Mouse (Mus musculus): ENCODE measurements around the gene Kcnf1. TPM values are rescaled to one million over a fixed set of nuclear protein-coding genes. Genes with fewer than 3 reads are reported as not detected.

Kcnf1 gene
- polyA plus RNA-seq, 1 experiment from 2014 or later = 0.13 TPM

Other genes starting within 250 kb of the Kcnf1 start
- 4.0 and 8.0 TPM in 2 replicates for gene Pqlc3, start 176.5 kb downstream of the Kcnf1 start, polyA plus RNA-seq (2015; fragmentation: Nextera tagmentation; extraction: Ambion mirVana)
- gene 2410004P03Rik, start 165.2 kb downstream of the Kcnf1 start, polyA plus RNA-seq (2015; fragmentation: Nextera tagmentation; extraction: Ambion mirVana) = 0.33 and 0.49 TPM in 2 replicates
- gene Pdia6, start 89.7 kb upstream of the Kcnf1 start, polyA plus RNA-seq (2015; fragmentation: Nextera tagmentation; extraction: Ambion mirVana) = 313 and 351 TPM in 2 replicates
- 0.35 and 0.51 TPM in 2 replicates for gene Atp6v1c2, start 152.5 kb upstream of the Kcnf1 start, polyA plus RNA-seq (2015; fragmentation: Nextera tagmentation; extraction: Ambion mirVana)
- gene Nol10, start 171.6 kb upstream of the Kcnf1 start, polyA plus RNA-seq (2015; fragmentation: Nextera tagmentation; extraction: Ambion mirVana) = 11.2 and 13.0 TPM in 2 replicates

All from heart, embryonic 15.5 days (tissue).